Mouse (Mus musculus): ENCODE results near the gene Skap1. TPM values are rescaled to one million over a fixed set of nuclear protein-coding genes. Genes with fewer than 3 reads are reported as not detected.
A peak's percentile ranks its signal among the peaks of the same experiment; 100 is the strongest.

Gene Skap1
- polyA plus RNA-seq, 1 experiment from 2014 or later = 2.6 TPM

- DNase-seq (ENCODE audit: low spot score) = no peak
- Histone ChIP-seq H3K27me3 (ENCODE audit: control insufficient read depth, insufficient read depth, low read length) (peaks cover 7% of the 10 kb centered on the region), H3K4me2 (ENCODE audit: low read depth, low read length, severe bottlenecking) (no peak overlapping the region), H3K9me3 (ENCODE audit: control insufficient read depth, low read length) (no peaks in the 10 kb centered on the region), H3K36me3 (ENCODE audit: control insufficient read depth, insufficient read depth, low read length) (no peaks in the 10 kb centered on the region), H3K4me1 (replicated peaks; ENCODE audit: control insufficient read depth, insufficient read depth, low read length) (peaks cover 6% of the 10 kb centered on the region), H3K4me3 (ENCODE audit: low read depth, low read length) (no peak overlapping the region), H3K9ac (ENCODE audit: low read length) (no peak overlapping the region), H3K27ac (ENCODE audit: low read depth, low read length) (no peak overlapping the region)
- WGBS = 52% methylated on average over 3 of the region's 3 CpGs
- no peak for ATAC-seq (replicated peaks; ENCODE audit: low FRiP score)
These were observed 283.2 kb downstream of the Skap1 start for GRCm38 (mm10) chr11:96747555-96747954.

DNA sequence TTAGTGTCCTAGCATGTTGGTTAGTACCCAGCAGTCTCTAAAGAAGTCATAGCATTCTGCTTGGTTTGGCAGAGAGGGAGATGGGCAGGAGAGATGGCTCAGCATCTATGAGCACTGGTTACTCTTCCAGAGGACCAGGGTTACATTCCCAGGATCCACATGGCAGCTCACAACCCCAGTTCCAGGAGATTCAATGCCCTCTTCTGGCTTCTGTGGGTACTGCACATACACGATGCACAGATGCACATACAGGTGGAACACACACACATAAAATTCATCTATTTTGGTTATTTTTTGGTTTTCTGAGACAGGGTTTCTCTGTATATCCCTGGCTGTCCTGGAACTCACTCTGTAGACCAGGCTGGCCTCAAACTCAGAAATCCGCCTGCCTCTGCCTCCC is 290.9 kb downstream of the Skap1 start:
- H3K36me3 ChIP-seq (ENCODE audit: control insufficient read depth, insufficient read depth, low read length) = no peaks in the 10 kb centered on the region
- no peaks in the 10 kb centered on the region for H3K27me3 ChIP-seq (ENCODE audit: control insufficient read depth, insufficient read depth, low read length)
- no peaks in the 10 kb centered on the region for H3K4me1 ChIP-seq (replicated peaks; ENCODE audit: control insufficient read depth, insufficient read depth, low read length)
- 98% methylated on average over 2 of the region's 2 CpGs for WGBS
- H3K4me3 ChIP-seq (ENCODE audit: low read depth, low read length) = no peak overlapping the region
- H3K9ac ChIP-seq (ENCODE audit: low read length) = no peak overlapping the region
- H3K27ac ChIP-seq (ENCODE audit: low read depth, low read length) = no peak overlapping the region
- no peak overlapping the region for H3K4me2 ChIP-seq (ENCODE audit: low read depth, low read length, severe bottlenecking)
- DNase-seq (ENCODE audit: low spot score) (no peak), ATAC-seq (replicated peaks; ENCODE audit: low FRiP score) (no peak)
- H3K9me3 ChIP-seq (ENCODE audit: control insufficient read depth, low read length) = no peaks in the 10 kb centered on the region

DNA sequence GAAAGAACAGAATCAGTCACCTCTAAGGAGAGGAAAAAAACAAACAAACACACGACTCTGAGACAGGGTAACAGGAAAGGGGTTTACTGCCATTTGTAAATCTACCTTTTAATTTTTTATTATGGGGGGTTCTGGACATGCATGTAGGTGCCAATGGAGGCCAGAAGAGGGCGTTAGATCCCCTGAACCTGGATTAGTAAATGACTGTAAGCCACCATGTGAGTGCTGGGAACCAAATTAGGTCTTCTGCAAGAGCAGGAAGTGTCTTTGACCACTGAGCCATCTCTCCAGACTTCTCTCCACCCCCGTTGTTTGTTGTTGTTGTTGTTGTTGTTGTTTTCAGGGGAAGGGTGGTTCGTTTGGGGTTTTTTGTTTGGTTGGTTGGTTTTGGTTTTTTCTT is 293.0 kb downstream of the Skap1 start:
- Histone ChIP-seq H3K36me3 (ENCODE audit: control insufficient read depth, insufficient read depth, low read length) (no peaks in the 10 kb centered on the region), H3K27me3 (ENCODE audit: control insufficient read depth, insufficient read depth, low read length) (no peaks in the 10 kb centered on the region), H3K4me3 (ENCODE audit: low read depth, low read length) (no peak overlapping the region), H3K4me1 (replicated peaks; ENCODE audit: control insufficient read depth, insufficient read depth, low read length) (no peaks in the 10 kb centered on the region), H3K9me3 (ENCODE audit: control insufficient read depth, low read length) (no peaks in the 10 kb centered on the region), H3K9ac (ENCODE audit: low read length) (no peak overlapping the region), H3K4me2 (ENCODE audit: low read depth, low read length, severe bottlenecking) (no peak overlapping the region), H3K27ac (ENCODE audit: low read depth, low read length) (no peak overlapping the region)
- WGBS = 61% methylated on average over 4 of the region's 4 CpGs
- no peak for ATAC-seq (replicated peaks; ENCODE audit: low FRiP score)
- no peak for DNase-seq (ENCODE audit: low spot score)

DNA sequence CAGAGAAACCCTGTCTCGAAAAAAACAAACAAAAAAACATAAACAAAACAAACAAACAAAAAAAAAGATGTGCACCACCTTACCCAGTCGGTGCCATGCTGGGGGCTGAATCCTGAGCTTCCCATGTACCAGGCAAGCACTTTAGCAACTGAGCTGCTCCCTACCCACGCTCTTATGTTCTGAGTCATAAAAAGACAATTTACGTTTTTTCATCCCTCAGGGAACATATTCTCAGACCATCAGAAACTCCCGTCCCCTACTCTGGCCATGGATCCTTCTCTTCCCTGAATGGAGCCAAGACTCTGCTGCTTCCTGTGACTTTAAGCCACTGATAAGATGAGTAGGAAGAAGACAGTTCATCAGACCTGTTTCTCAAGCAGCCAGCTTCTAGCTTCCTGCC is 294.0 kb downstream of the Skap1 start:
- Histone ChIP-seq H3K4me3 (ENCODE audit: low read depth, low read length) (no peak overlapping the region), H3K27me3 (ENCODE audit: control insufficient read depth, insufficient read depth, low read length) (no peaks in the 10 kb centered on the region), H3K9me3 (ENCODE audit: control insufficient read depth, low read length) (no peaks in the 10 kb centered on the region), H3K27ac (ENCODE audit: low read depth, low read length) (no peak overlapping the region), H3K4me1 (replicated peaks; ENCODE audit: control insufficient read depth, insufficient read depth, low read length) (no peaks in the 10 kb centered on the region), H3K36me3 (ENCODE audit: control insufficient read depth, insufficient read depth, low read length) (no peaks in the 10 kb centered on the region), H3K9ac (ENCODE audit: low read length) (no peak overlapping the region), H3K4me2 (ENCODE audit: low read depth, low read length, severe bottlenecking) (no peak overlapping the region)
- ATAC-seq (replicated peaks; ENCODE audit: low FRiP score) = no peak
- WGBS = 78% methylated on average over 5 of the region's 5 CpGs
- DNase-seq (ENCODE audit: low spot score) = no peak

- no peak overlapping the region for H3K4me2 ChIP-seq (ENCODE audit: low read depth, low read length, severe bottlenecking)
- H3K4me3 ChIP-seq (ENCODE audit: low read depth, low read length) = no peak overlapping the region
- H3K9me3 ChIP-seq (ENCODE audit: control insufficient read depth, low read length) = no peaks in the 10 kb centered on the region
- H3K4me1 ChIP-seq (replicated peaks; ENCODE audit: control insufficient read depth, insufficient read depth, low read length) = peaks cover 4% of the 10 kb centered on the region; the same call in 1 of the 2 replicates
- H3K27ac ChIP-seq (ENCODE audit: low read depth, low read length) = no peak overlapping the region
- no peaks in the 10 kb centered on the region for H3K36me3 ChIP-seq (ENCODE audit: control insufficient read depth, insufficient read depth, low read length)
- WGBS = 36% methylated on average over 3 of the region's 3 CpGs
- no peaks in the 10 kb centered on the region for H3K27me3 ChIP-seq (ENCODE audit: control insufficient read depth, insufficient read depth, low read length)
- no peak overlapping the region for H3K9ac ChIP-seq (ENCODE audit: low read length)
- ATAC-seq (replicated peaks; ENCODE audit: low FRiP score) (no peak), DNase-seq (ENCODE audit: low spot score) (no peak)
These were observed 295.6 kb downstream of the Skap1 start for GRCm38 (mm10) chr11:96760042-96760441.

DNA sequence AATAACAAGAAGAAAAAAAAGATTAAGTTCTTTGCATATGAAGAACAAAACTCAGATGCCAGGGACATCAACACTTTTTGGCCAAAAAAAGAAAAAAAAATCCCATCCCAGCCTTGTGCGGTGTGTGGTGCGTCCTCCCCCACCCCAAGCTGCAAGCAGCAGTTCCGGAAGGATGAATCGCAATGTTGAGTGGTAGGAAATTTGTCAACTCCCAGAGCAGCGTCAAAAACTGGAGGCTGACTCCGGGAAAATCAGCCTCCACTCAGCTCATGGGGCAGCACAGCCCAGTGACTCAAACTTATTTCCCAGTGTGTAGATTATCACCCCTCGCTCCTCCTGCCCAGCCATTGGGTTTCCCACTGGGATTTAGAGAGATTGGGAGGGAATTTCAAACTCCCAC is 297.6 kb downstream of the Skap1 start:
- peaks cover 12% of the 10 kb centered on the region; the same call in 1 of the 2 replicates for H3K4me1 ChIP-seq (replicated peaks; ENCODE audit: control insufficient read depth, insufficient read depth, low read length)
- H3K4me2 ChIP-seq (ENCODE audit: low read depth, low read length, severe bottlenecking) = no peak overlapping the region
- no peaks in the 10 kb centered on the region for H3K9me3 ChIP-seq (ENCODE audit: control insufficient read depth, low read length)
- ATAC-seq (replicated peaks; ENCODE audit: low FRiP score) (no peak), DNase-seq (ENCODE audit: low spot score) (no peak)
- H3K27me3 ChIP-seq (ENCODE audit: control insufficient read depth, insufficient read depth, low read length) = no peaks in the 10 kb centered on the region
- no peak overlapping the region for H3K27ac ChIP-seq (ENCODE audit: low read depth, low read length)
- no peak overlapping the region for H3K4me3 ChIP-seq (ENCODE audit: low read depth, low read length)
- no peak overlapping the region for H3K9ac ChIP-seq (ENCODE audit: low read length)
- WGBS = 84% methylated on average over 7 of the region's 7 CpGs
- no peaks in the 10 kb centered on the region for H3K36me3 ChIP-seq (ENCODE audit: control insufficient read depth, insufficient read depth, low read length)

GRCm38 (mm10) chr11:96762742-96763470 is 298.5 kb downstream of the Skap1 start:
- DNase-seq (ENCODE audit: low spot score) (no peak), ATAC-seq (replicated peaks; ENCODE audit: low FRiP score) (no peak)
- H3K4me1 ChIP-seq (replicated peaks; ENCODE audit: control insufficient read depth, insufficient read depth, low read length) = peaks cover 21% of the 10 kb centered on the region; the same call in 1 of the 2 replicates
- no peaks in the 10 kb centered on the region for H3K9me3 ChIP-seq (ENCODE audit: control insufficient read depth, low read length)
- H3K27me3 ChIP-seq (ENCODE audit: control insufficient read depth, insufficient read depth, low read length) = no peaks in the 10 kb centered on the region
- H3K36me3 ChIP-seq (ENCODE audit: control insufficient read depth, insufficient read depth, low read length) = no peaks in the 10 kb centered on the region
- H3K9ac ChIP-seq (ENCODE audit: low read length) = no peak overlapping the region
- 86% methylated on average over 15 of the region's 15 CpGs for WGBS
- no peak overlapping the region for H3K4me2 ChIP-seq (ENCODE audit: low read depth, low read length, severe bottlenecking)
- H3K4me3 ChIP-seq (ENCODE audit: low read depth, low read length) = no peak overlapping the region
- H3K27ac ChIP-seq (ENCODE audit: low read depth, low read length) = no peak overlapping the region

DNA sequence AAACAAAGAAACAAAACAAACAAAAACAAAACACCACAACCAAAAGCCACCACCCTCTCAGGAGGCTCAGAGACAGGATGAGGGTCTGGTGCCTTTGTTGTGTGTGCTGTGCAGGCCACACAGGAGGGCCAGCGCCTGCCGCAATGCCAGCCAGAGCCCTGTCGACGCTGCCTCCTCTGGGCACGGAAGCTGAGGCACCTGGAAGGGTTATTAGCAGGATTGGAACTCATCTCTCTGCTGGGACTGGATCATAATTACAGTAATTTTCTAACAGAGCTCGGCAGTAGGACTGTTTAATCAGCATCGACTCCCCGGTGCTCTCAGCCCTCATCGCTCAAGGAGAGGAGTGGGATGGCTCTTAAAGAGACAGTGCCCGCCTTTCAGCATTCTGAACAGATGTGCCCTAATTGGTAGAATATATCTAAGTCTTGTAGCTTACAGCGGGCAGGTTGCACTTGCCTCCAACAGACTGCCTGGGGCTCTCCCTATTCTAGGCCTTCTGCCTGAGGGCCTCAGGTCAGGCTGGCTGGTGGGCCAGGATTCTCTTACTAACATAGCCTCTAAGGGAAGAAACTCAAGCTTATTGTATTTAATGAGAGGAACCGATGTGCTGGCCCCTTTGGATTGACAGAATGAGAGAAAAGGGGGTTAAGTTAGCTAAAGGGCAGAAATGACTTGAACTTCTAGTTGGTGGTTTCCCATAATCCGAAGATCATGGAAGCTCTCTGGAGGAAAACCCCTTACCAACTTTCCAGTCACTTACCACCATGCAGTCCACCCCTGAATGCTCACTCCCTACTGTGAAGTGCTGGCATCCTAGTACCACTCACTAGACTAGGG is 300.3 kb downstream of the Skap1 start:
- H3K4me1 ChIP-seq (replicated peaks; ENCODE audit: control insufficient read depth, insufficient read depth, low read length) = peaks cover 23% of the 10 kb centered on the region; the same call in 1 of the 2 replicates
- no peak for ATAC-seq (replicated peaks; ENCODE audit: low FRiP score)
- no peak overlapping the region for H3K4me2 ChIP-seq (ENCODE audit: low read depth, low read length, severe bottlenecking)
- no peak overlapping the region for H3K4me3 ChIP-seq (ENCODE audit: low read depth, low read length)
- no peak for DNase-seq (ENCODE audit: low spot score)
- no peak overlapping the region; the same call in 1 of the 2 replicates for H3K27ac ChIP-seq (ENCODE audit: low read depth, low read length)
- H3K9ac ChIP-seq (ENCODE audit: low read length) = peak overlapping the region; percentile 27; the same call in 1 of the 2 replicates
- H3K36me3 ChIP-seq (ENCODE audit: control insufficient read depth, insufficient read depth, low read length) = no peaks in the 10 kb centered on the region
- 37% methylated on average over 13 of the region's 13 CpGs for WGBS
- H3K9me3 ChIP-seq (ENCODE audit: control insufficient read depth, low read length) = no peaks in the 10 kb centered on the region
- no peaks in the 10 kb centered on the region for H3K27me3 ChIP-seq (ENCODE audit: control insufficient read depth, insufficient read depth, low read length)
